Mouse (Mus musculus) urinary bladder, adult 2 months (tissue): ENCODE data around the gene Sema3f. TPM values are rescaled to one million over a fixed set of nuclear protein-coding genes. Genes with fewer than 3 reads are reported as not detected.
A peak's percentile ranks its signal among the peaks of the same experiment; 100 is the strongest.

Experiments used
- DNase-seq: peaks from one replicate; pipeline ENCODE4 v3.0.0; 2022; ENCODE audit warnings: low spot score
- polyA plus RNA-seq: library from polyadenylated mRNA; depleted of rRNA; stranded (reverse); fragments of >200 nt; gene quantifications from 2 replicates; pipeline ENCODE4 v1.2.3, GENCODE M21; 2012

Sema3f gene
- polyA plus RNA-seq, 1 experiment: 111 TPM

- DNase-seq: no peak
Observed at GRCm38 (mm10) chr9:107662342-107662741, 47.9 kb downstream of the Sema3f start.

GRCm38 (mm10) chr9:107660777-107661176 lies 49.5 kb downstream of the Sema3f start:
- DNase-seq: no peak

GRCm38 (mm10) chr9:107659961-107660360 lies 50.3 kb downstream of the Sema3f start:
- DNase-seq: no peak

- DNase-seq: no peak
Observed at GRCm38 (mm10) chr9:107659551-107659950, 50.7 kb downstream of the Sema3f start.

GRCm38 (mm10) chr9:107658096-107658495 lies 52.2 kb downstream of the Sema3f start:
- DNase-seq: no peak

- DNase-seq: no peak
Observed at GRCm38 (mm10) chr9:107657144-107657543, 53.1 kb downstream of the Sema3f start.

- no peak for DNase-seq
Observed at GRCm38 (mm10) chr9:107654585-107654984, 55.7 kb downstream of the Sema3f start.

- no peak for DNase-seq
Observed at GRCm38 (mm10) chr9:107653474-107653873, 56.8 kb downstream of the Sema3f start.

- DNase-seq: peak; percentile 16
Observed at GRCm38 (mm10) chr9:107650708-107651481, 59.4 kb downstream of the Sema3f start.

GRCm38 (mm10) chr9:107650225-107650624 lies 60.0 kb downstream of the Sema3f start:
- no peak for DNase-seq

GRCm38 (mm10) chr9:107648767-107649166 lies 61.5 kb downstream of the Sema3f start:
- no peak for DNase-seq

- no peak for DNase-seq
Observed at GRCm38 (mm10) chr9:107646975-107647374, 63.3 kb downstream of the Sema3f start.

- no peak for DNase-seq
Observed at GRCm38 (mm10) chr9:107645577-107645976, 64.7 kb downstream of the Sema3f start.

GRCm38 (mm10) chr9:107645153-107645510 lies 65.1 kb downstream of the Sema3f start:
- no peak for DNase-seq

GRCm38 (mm10) chr9:107644495-107645152 lies 65.7 kb downstream of the Sema3f start:
- DNase-seq: peak; percentile 89

GRCm38 (mm10) chr9:107643544-107644214 lies 66.6 kb downstream of the Sema3f start:
- no peak for DNase-seq

GRCm38 (mm10) chr9:107641666-107642065 lies 68.6 kb downstream of the Sema3f start:
- DNase-seq: no peak

- DNase-seq: no peak
Observed at GRCm38 (mm10) chr9:107640257-107640772, 70.0 kb downstream of the Sema3f start.

GRCm38 (mm10) chr9:107637070-107637469 lies 73.2 kb downstream of the Sema3f start:
- no peak for DNase-seq

GRCm38 (mm10) chr9:107635279-107636028 lies 74.8 kb downstream of the Sema3f start, which contains the start of gene Gnai2:
Gnai2 (minus strand) TSS chr9:107635367.
- peak; percentile 90 for DNase-seq

- no peak for DNase-seq
Observed at GRCm38 (mm10) chr9:107634406-107635278, 75.6 kb downstream of the Sema3f start.
